Comparison of ENCODE assay signal across 8 mouse cellular contexts in genomic region chr7:99534901-99535735, GRCm38 (mm10). TPM values are rescaled to one million over a fixed set of nuclear protein-coding genes. Genes with fewer than 3 reads are reported as not detected.
DNase-seq lines count a peak whose midpoint lies in the region; ATAC-seq and TF ChIP-seq lines count a peak whose summit lies in the region.

Gene Arrb1, plus strand, starts transcription at chr7:99535466.

- peak within 1 kb of the TSS; percentile 90 for H3K27ac ChIP-seq in forebrain, embryonic 16.5 days (ENCODE audit: low read length)
- peak within 1 kb of the TSS; percentile 95 for H3K27ac ChIP-seq in layer of hippocampus, adult 2 months
- H3K27ac ChIP-seq in lung, embryonic 15.5 days: peak within 1 kb of the TSS; percentile 97
- peak within 1 kb of the TSS; percentile 66 for H3K27ac ChIP-seq in olfactory bulb, adult 2 months (ENCODE audit: insufficient read depth, low read depth, low read length)

- H3K4me2 ChIP-seq in forebrain, embryonic 16.5 days (ENCODE audit: low read length): peak within 1 kb of the TSS; percentile 80
- peak within 1 kb of the TSS; percentile 94 for H3K4me2 ChIP-seq in lung, embryonic 15.5 days

- H3K4me3 ChIP-seq in forebrain, embryonic 16.5 days (replicated peaks; ENCODE audit: low read length): peak within 1 kb of the TSS; percentile 87
- H3K4me3 ChIP-seq in layer of hippocampus, adult 2 months: peak within 1 kb of the TSS; percentile 89
- H3K4me3 ChIP-seq in lung, embryonic 15.5 days: peak within 1 kb of the TSS; percentile 86
- peak within 1 kb of the TSS; percentile 66 for H3K4me3 ChIP-seq in olfactory bulb, adult 2 months (ENCODE audit: insufficient read depth, low read depth, low read length)

- H3K4me1 ChIP-seq in forebrain, embryonic 16.5 days (replicated peaks; ENCODE audit: control insufficient read depth, insufficient read depth, low read length): peaks cover 51% of the 10 kb centered on the region
- peaks cover 51% of the 10 kb centered on the region for H3K4me1 ChIP-seq in lung, embryonic 15.5 days
- peaks cover 40% of the 10 kb centered on the region for H3K4me1 ChIP-seq in olfactory bulb, adult 2 months (ENCODE audit: control insufficient read depth, insufficient read depth, low read length)

- peak; percentile 54 for TF ChIP-seq POLR2A in olfactory bulb, adult 2 months (IDR thresholded peaks at IDR 0.05; ENCODE audit: insufficient read depth, low read depth, low read length)

- H3K27me3 ChIP-seq in forebrain, embryonic 16.5 days (replicated peaks; ENCODE audit: control insufficient read depth, insufficient read depth, low read length): no peaks in the 10 kb centered on the region
- no peaks in the 10 kb centered on the region for H3K27me3 ChIP-seq in lung, embryonic 15.5 days

- TF ChIP-seq CTCF in layer of hippocampus, adult 2 months (conservative IDR thresholded peaks at IDR 0.05): peak; percentile 75
- TF ChIP-seq CTCF in olfactory bulb, adult 2 months (IDR thresholded peaks at IDR 0.05; ENCODE audit: insufficient read depth, low read depth, low read length): no peak; the same call in 1 of the 2 replicates

- peak; percentile 99 for DNase-seq in MEL-GATA-1-ER (ENCODE audit: extremely low read depth, low read depth)
- DNase-seq in cerebellum, adult 11-12 months: peak; percentile 90
- DNase-seq in heart, postnatal 25 days (ENCODE audit: low spot score): peak; percentile 72
- DNase-seq in layer of hippocampus, adult 2 months (ENCODE audit: low spot score in 2 of 2): peak; percentile 77 to 81
- peak; percentile 68 to 74 for DNase-seq in thymus, adult 18-20 months

- H3K9me3 ChIP-seq in forebrain, embryonic 16.5 days (ENCODE audit: control insufficient read depth, low read length): no peaks in the 10 kb centered on the region
- H3K9me3 ChIP-seq in lung, embryonic 15.5 days: no peaks in the 10 kb centered on the region

- WGBS in forebrain, embryonic 16.5 days: 0% methylated on average over 63 of the region's 68 CpGs
- WGBS in lung, embryonic 15.5 days: under 1% methylated on average over 53 of the region's 68 CpGs
- under 1% methylated on average over 68 of the region's 68 CpGs for WGBS in olfactory bulb, adult 2 months

- intact Hi-C loops in heart, postnatal 25 days (cut with DNase I): loop anchor here (5.0 kb wide), 1 partner anchor 33 kb away; no protein-coding TSS in a partner anchor

- peak; percentile 87 for ATAC-seq in forebrain, embryonic 16.5 days
- peak; percentile 86 for ATAC-seq in lung, embryonic 15.5 days (ENCODE audit: borderline replicate concordance, extremely low read depth, low FRiP score, low TSS enrichment)

- no peaks in the 10 kb centered on the region for H3K36me3 ChIP-seq in forebrain, embryonic 16.5 days (ENCODE audit: control insufficient read depth, insufficient read depth)
- H3K36me3 ChIP-seq in lung, embryonic 15.5 days: no peaks in the 10 kb centered on the region

- H3K9ac ChIP-seq in forebrain, embryonic 16.5 days (replicated peaks; ENCODE audit: low read depth, low read length): peak within 1 kb of the TSS; percentile 97
- H3K9ac ChIP-seq in lung, embryonic 15.5 days: peak within 1 kb of the TSS; percentile 97

RNA-seq across cellular contexts. Expression of gene Arrb1, which starts in this region (rescaled TPM):
- 16.3 and 18.1 TPM in 2 replicates for polyA plus RNA-seq in forebrain, embryonic 16.5 days (2015; fragmentation: Nextera tagmentation; extraction: Ambion mirVana)
- total RNA-seq in heart, postnatal 25 days (2021): 10 to 100 TPM; 17.2 to 26.4 TPM
- 100 to 1,000 TPM; 143 to 148 TPM for total RNA-seq in layer of hippocampus, adult 2 months (2021)
- polyA plus RNA-seq in lung, embryonic 15.5 days (2015; fragmentation: Nextera tagmentation; extraction: Ambion mirVana): 16.1 and 17.5 TPM in 2 replicates
- polyA plus RNA-seq in olfactory bulb, adult 2 months (2012; ENCODE audit: insufficient read depth, insufficient read length, low replicate concordance, missing spikeins): not detected in 2 replicates

Comparison
In these comparisons a context has a peak if more than half of its experiments do, and no peak if none do; other contexts are left out.
1. Peak in every context shown above with its lines: DNase-seq, ATAC-seq, H3K4me3 ChIP-seq and H3K27ac ChIP-seq.
2. RNA of gene Arrb1 (total RNA-seq): 143 to 148 TPM in layer of hippocampus, adult 2 months; 17.2 to 26.4 TPM in heart, postnatal 25 days; every median in the first group is over 4 times any median in the second.